Mouse (Mus musculus) hindbrain, embryonic 10.5 days (tissue): ENCODE data around the gene Olfr228. TPM values are rescaled to one million over a fixed set of nuclear protein-coding genes. Genes with fewer than 3 reads are reported as not detected.
A peak's percentile ranks its signal among the peaks of the same experiment; 100 is the strongest.
"Not testable (repeated sequence)": the region's sequence is repeated elsewhere in the genome, so short reads cannot be mapped to it uniquely, and the experiment has no call there.

Experiments
- DNase-seq: peaks from one replicate; pipeline ENCODE4 v3.0.0-alpha.2; 2017; ENCODE audit warnings: low spot score
- H3K27ac ChIP-seq: fragments of 300-500 bp; sonication (generic); 2 replicates; pipeline ENCODE4 v1.5.1; 2016; ENCODE audit warnings: mild to moderate bottlenecking, moderate library complexity
- H3K27me3 ChIP-seq: fragments of 300-500 bp; sonication (generic); 2 replicates; pipeline ENCODE4 v1.6.1; 2016; ENCODE audit warnings: mild to moderate bottlenecking; ENCODE audit not compliant: poor library complexity, insufficient read depth, severe bottlenecking
- H3K36me3 ChIP-seq: fragments of 300-500 bp; sonication (generic); 2 replicates; pipeline ENCODE4 v1.6.1; 2016; ENCODE audit warnings: mild to moderate bottlenecking, moderate library complexity
- H3K4me1 ChIP-seq: fragments of 300-500 bp; sonication (generic); replicated peaks from 2 replicates; pipeline ENCODE4 v1.6.1; 2016; ENCODE audit warnings: mild to moderate bottlenecking
- H3K4me3 ChIP-seq: fragments of 300-500 bp; sonication (generic); 2 replicates; pipeline ENCODE4 v1.5.1; 2016; ENCODE audit warnings: mild to moderate bottlenecking, moderate library complexity
- H3K9me3 ChIP-seq: fragments of 300-500 bp; sonication (generic); 2 replicates; pipeline ENCODE4 v1.6.1; 2016; ENCODE audit warnings: mild to moderate bottlenecking, moderate library complexity
- WGBS: fragments of 180-500 bp; shearing (Covaris S2); methylation state at CpG from one replicate; pipeline ENCODE4 v1.1.7; 2016; 5-methylcytosine and 5-hydroxymethylcytosine counted together
- polyA plus RNA-seq: library from polyadenylated mRNA; unstranded; fragments of >200 nt; fragmentation: Nextera tagmentation; extraction: Ambion mirVana; gene quantifications from 2 replicates; pipeline ENCODE4 v1.2.1, GENCODE M21; 2016

Olfr228 gene
- polyA plus RNA-seq, result not detected in 2 replicates

GRCm38 (mm10) chr2:86487286-86487685 lies at the start of gene Olfr228:
Olfr228 (minus strand) TSS chr2:86487386.
- Histone ChIP-seq H3K36me3 (no peaks in the 10 kb centered on the region), H3K9me3 (no peaks in the 10 kb centered on the region), H3K4me3 (no peak within 1 kb of the TSS), H3K27ac (no peak within 1 kb of the TSS), H3K27me3 (no peaks in the 10 kb centered on the region), H3K4me1 (no peaks in the 10 kb centered on the region)
- WGBS, result 53% methylated on average over 1 of the region's 1 CpGs
- no peak for DNase-seq

GRCm38 (mm10) chr2:86530991-86531390 lies 43.8 kb upstream of the Olfr228 start:
- Histone ChIP-seq H3K27me3 (no peaks in the 10 kb centered on the region), H3K4me3 (no peak overlapping the region)
- 85% methylated on average over 1 of the region's 1 CpGs for WGBS

GRCm38 (mm10) chr2:86508161-86508560 lies 21.0 kb upstream of the Olfr228 start, which contains the start of gene Olfr1076:
Olfr1076 (plus strand) TSS chr2:86508461.
- no peak within 1 kb of the TSS for H3K27ac ChIP-seq
- H3K4me3 ChIP-seq, result no peak within 1 kb of the TSS
- H3K27me3 ChIP-seq, result no peaks in the 10 kb centered on the region
- H3K36me3 ChIP-seq, result no peaks in the 10 kb centered on the region
- H3K9me3 ChIP-seq, result no peaks in the 10 kb centered on the region
- no peak for DNase-seq
- H3K4me1 ChIP-seq, result no peaks in the 10 kb centered on the region
- WGBS, result 83% methylated on average over 1 of the region's 1 CpGs

More at GRCm38 (mm10) chr2:86530991-86531390, 43.8 kb upstream of the Olfr228 start:
- H3K36me3 ChIP-seq, result no peaks in the 10 kb centered on the region
- DNase-seq, result no peak
- no peaks in the 10 kb centered on the region for H3K4me1 ChIP-seq
- no peak overlapping the region for H3K27ac ChIP-seq
- H3K9me3 ChIP-seq, result no peaks in the 10 kb centered on the region

GRCm38 (mm10) chr2:86464442-86465109 lies 22.6 kb downstream of the Olfr228 start:
- no peak overlapping the region for H3K27ac ChIP-seq
- H3K27me3 ChIP-seq, result no peaks in the 10 kb centered on the region
- H3K9me3 ChIP-seq, result no peaks in the 10 kb centered on the region
- H3K36me3 ChIP-seq, result no peaks in the 10 kb centered on the region
- DNase-seq, result peak; percentile 69
- no peak overlapping the region for H3K4me3 ChIP-seq
- no peaks in the 10 kb centered on the region for H3K4me1 ChIP-seq
- 41% methylated on average over 10 of the region's 10 CpGs for WGBS

- Histone ChIP-seq H3K27me3 (no peaks in the 10 kb centered on the region), H3K36me3 (no peaks in the 10 kb centered on the region), H3K9me3 (no peaks in the 10 kb centered on the region), H3K27ac (no peak overlapping the region), H3K4me1 (no peaks in the 10 kb centered on the region), H3K4me3 (no peak overlapping the region)
- no peak for DNase-seq
- 72% methylated on average over 1 of the region's 1 CpGs for WGBS
Measured at GRCm38 (mm10) chr2:86460434-86460833, 26.8 kb downstream of the Olfr228 start.

- no peak for DNase-seq
- H3K4me1 ChIP-seq, result no peaks in the 10 kb centered on the region
- WGBS, result 88% methylated on average over 1 of the region's 1 CpGs
- no peaks in the 10 kb centered on the region for H3K9me3 ChIP-seq
- H3K27ac ChIP-seq, result no peak within 1 kb of the TSS
- no peaks in the 10 kb centered on the region for H3K36me3 ChIP-seq
- H3K27me3 ChIP-seq, result no peaks in the 10 kb centered on the region
- H3K4me3 ChIP-seq, result no peak within 1 kb of the TSS
Measured at GRCm38 (mm10) chr2:86456169-86456568, 31.0 kb downstream of the Olfr228 start, which contains the start of gene Olfr1066. Olfr1066 (minus strand) TSS chr2:86456269.

- H3K4me1 ChIP-seq, H3K27ac ChIP-seq, H3K27me3 ChIP-seq, H3K9me3 ChIP-seq, H3K4me3 ChIP-seq, H3K36me3 ChIP-seq, DNase-seq: not testable (repeated sequence)
- 67% methylated on average over 1 of the region's 1 CpGs for WGBS
Measured at GRCm38 (mm10) chr2:86450491-86450890, 36.7 kb downstream of the Olfr228 start, which contains the start of gene Olfr1065. Olfr1065 (minus strand) TSS chr2:86450591.

- H3K36me3 ChIP-seq, H3K27ac ChIP-seq: not testable (repeated sequence)
- 60% methylated on average over 1 of the region's 1 CpGs for WGBS
Measured at GRCm38 (mm10) chr2:86442101-86442500, 45.1 kb downstream of the Olfr228 start.

More at GRCm38 (mm10) chr2:86442101-86442500, 45.1 kb downstream of the Olfr228 start:
- H3K4me1 ChIP-seq, H3K9me3 ChIP-seq, DNase-seq, H3K27me3 ChIP-seq, H3K4me3 ChIP-seq: not testable (repeated sequence)

Other genes starting within 250 kb of the Olfr228 start
- gene Olfr1048, start 247.1 kb downstream of the Olfr228 start, polyA plus RNA-seq, result not detected in 2 replicates
- not detected in 2 replicates for gene Olfr1049, start 229.1 kb downstream of the Olfr228 start, polyA plus RNA-seq
- gene Olfr1051, start 208.3 kb downstream of the Olfr228 start, polyA plus RNA-seq, result not detected in 2 replicates
- gene Olfr1052, start 194.9 kb downstream of the Olfr228 start, polyA plus RNA-seq, result not detected in 2 replicates
- not detected in 2 replicates for gene Olfr1053, start 172.1 kb downstream of the Olfr228 start, polyA plus RNA-seq
- gene Olfr1054, start 152.0 kb downstream of the Olfr228 start, polyA plus RNA-seq, result not detected in 2 replicates
- gene Olfr1055, start 137.1 kb downstream of the Olfr228 start, polyA plus RNA-seq, result not detected in 2 replicates
- not detected in 2 replicates for gene Olfr1056, start 124.9 kb downstream of the Olfr228 start, polyA plus RNA-seq
- gene Olfr1057, start 109.0 kb downstream of the Olfr228 start, polyA plus RNA-seq, result not detected in 2 replicates
- gene Olfr1058, start 98.8 kb downstream of the Olfr228 start, polyA plus RNA-seq, result not detected in 2 replicates
- gene Olfr1061, start 73.3 kb downstream of the Olfr228 start, polyA plus RNA-seq, result not detected in 2 replicates
- not detected in 2 replicates for gene Olfr1062, start 60.6 kb downstream of the Olfr228 start, polyA plus RNA-seq
- gene Olfr1065, start 36.8 kb downstream of the Olfr228 start, polyA plus RNA-seq, result not detected in 2 replicates
- not detected in 2 replicates for gene Olfr1066, start 31.1 kb downstream of the Olfr228 start, polyA plus RNA-seq
- not detected in 2 replicates for gene Olfr1076, start 21.1 kb upstream of the Olfr228 start, polyA plus RNA-seq
- not detected in 2 replicates for gene Olfr1079, start 55.1 kb upstream of the Olfr228 start, polyA plus RNA-seq
- not detected in 2 replicates for gene Olfr1080, start 70.8 kb upstream of the Olfr228 start, polyA plus RNA-seq
- not detected in 2 replicates for gene Olfr1082, start 111.6 kb upstream of the Olfr228 start, polyA plus RNA-seq
- not detected in 2 replicates for gene Olfr1084, start 152.3 kb upstream of the Olfr228 start, polyA plus RNA-seq
- gene Olfr1085, start 174.6 kb upstream of the Olfr228 start, polyA plus RNA-seq, result not detected in 2 replicates
- not detected in 2 replicates for gene Olfr1086, start 192.7 kb upstream of the Olfr228 start, polyA plus RNA-seq
- not detected in 2 replicates for gene Olfr1087, start 211.0 kb upstream of the Olfr228 start, polyA plus RNA-seq
- not detected in 2 replicates for gene Olfr1089, start 246.3 kb upstream of the Olfr228 start, polyA plus RNA-seq